Mouse (Mus musculus) testis, adult 2 months (tissue): ENCODE measurements around the gene Ccl8. TPM values are rescaled to one million over a fixed set of nuclear protein-coding genes. Genes with fewer than 3 reads are reported as not detected.
A peak's percentile ranks its signal among the peaks of the same experiment; 100 is the strongest.

Experiments used
- H3K27ac ChIP-seq: fragments of 200-500 bp; 2 replicates; pipeline ENCODE4 v1.5.1; 2012; ENCODE audit warnings: low read depth, low read length; ENCODE audit not compliant: control insufficient read depth, insufficient read depth
- H3K27me3 ChIP-seq: fragments of 200-500 bp; 2 replicates; pipeline ENCODE4 v1.6.1; 2012; ENCODE audit warnings: mild to moderate bottlenecking, low read length, moderate library complexity; ENCODE audit not compliant: control insufficient read depth, insufficient read depth
- H3K36me3 ChIP-seq: fragments of 200-500 bp; 2 replicates; pipeline ENCODE4 v1.6.1; 2012; ENCODE audit warnings: mild to moderate bottlenecking, low read length; ENCODE audit not compliant: control insufficient read depth, insufficient read depth
- H3K4me1 ChIP-seq: fragments of 200-500 bp; 2 replicates; pipeline ENCODE4 v1.6.1; 2012; ENCODE audit warnings: low read length; ENCODE audit not compliant: control insufficient read depth, insufficient read depth
- H3K4me3 ChIP-seq: fragments of 200-500 bp; 2 replicates; pipeline ENCODE4 v1.5.1; 2012; ENCODE audit warnings: low read depth, mild to moderate bottlenecking, low read length, moderate library complexity, mixed read lengths; ENCODE audit not compliant: control insufficient read depth
- CTCF ChIP-seq: fragments of 200-500 bp; IDR thresholded peaks from 2 replicates; pipeline ENCODE4 v1.5.1; 2012; ENCODE audit warnings: low read depth, mild to moderate bottlenecking, inconsistent platforms, low read length, moderate library complexity; ENCODE audit not compliant: control insufficient read depth, insufficient read depth, insufficient replicate concordance
- POLR2A ChIP-seq: fragments of 200-500 bp; IDR thresholded peaks from 2 replicates; pipeline ENCODE4 v1.6.1; 2012; ENCODE audit warnings: low read depth, mild to moderate bottlenecking, inconsistent platforms, low read length, moderate library complexity; ENCODE audit not compliant: control insufficient read depth
- polyA plus RNA-seq: library from polyadenylated mRNA; depleted of rRNA; stranded (reverse); fragments of >200 nt; gene quantifications from 2 replicates; pipeline ENCODE4 v1.2.3, GENCODE M21; 2012; rRNA removed

Ccl8 gene
- polyA plus RNA-seq, 1 experiment: 1.1 TPM

- Histone ChIP-seq H3K27me3 (no peaks in the 10 kb centered on the region), H3K4me3 (no peak overlapping the region), H3K36me3 (no peaks in the 10 kb centered on the region), H3K4me1 (no peaks in the 10 kb centered on the region), H3K27ac (no peak overlapping the region)
- TF ChIP-seq POLR2A: no peak
- no peak for TF ChIP-seq CTCF
These were observed 1.1 kb downstream of the Ccl8 start for GRCm38 (mm10) chr11:82116041-82116440.

DNA sequence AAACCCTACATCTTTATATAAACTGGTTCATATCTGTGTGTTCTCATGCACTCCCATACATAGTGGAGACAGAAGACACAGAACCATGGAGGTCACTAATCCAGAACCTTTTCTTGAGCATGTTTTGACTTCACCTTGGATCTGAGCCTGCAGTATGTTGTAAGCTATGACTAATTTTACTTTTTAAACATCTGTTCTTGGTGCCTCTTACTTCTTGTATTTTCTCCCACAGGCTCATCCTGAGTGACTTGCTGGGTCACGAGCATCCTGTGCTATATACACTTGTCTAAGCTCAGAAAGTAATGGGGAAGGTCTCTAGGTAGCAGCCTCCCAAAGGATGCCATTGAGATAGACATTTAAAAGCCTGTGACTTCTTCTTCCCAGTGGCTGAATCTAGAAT, 18.0 kb downstream of the Ccl8 start:
- no peak overlapping the region for H3K4me3 ChIP-seq
- H3K36me3 ChIP-seq: no peaks in the 10 kb centered on the region
- H3K4me1 ChIP-seq: no peaks in the 10 kb centered on the region
- no peak for TF ChIP-seq POLR2A
- TF ChIP-seq CTCF: no peak
- H3K27me3 ChIP-seq: no peaks in the 10 kb centered on the region
- H3K27ac ChIP-seq: no peak overlapping the region

DNA sequence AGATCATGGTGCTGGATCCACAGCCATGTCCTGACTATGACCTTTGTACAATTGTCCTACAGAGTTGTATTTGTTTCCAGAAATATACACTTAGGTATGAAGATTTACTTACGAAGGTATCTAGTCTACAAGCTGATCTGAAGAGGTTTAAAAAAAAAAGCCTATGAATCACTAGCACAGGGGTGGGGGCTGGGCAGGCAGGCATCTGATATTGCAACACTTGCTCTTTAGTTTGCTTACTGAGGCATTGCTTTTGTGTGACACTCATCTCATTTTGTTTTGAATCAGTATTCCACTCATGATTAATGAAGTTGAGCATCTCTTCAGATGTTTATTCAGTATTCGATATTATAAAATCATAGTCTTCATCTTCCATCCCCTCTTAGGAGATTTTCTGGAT, 21.2 kb downstream of the Ccl8 start:
- H3K4me3 ChIP-seq: no peak overlapping the region
- H3K36me3 ChIP-seq: no peaks in the 10 kb centered on the region
- no peaks in the 10 kb centered on the region for H3K27me3 ChIP-seq
- TF ChIP-seq CTCF (no peak), POLR2A (no peak)
- no peak overlapping the region for H3K27ac ChIP-seq
- no peaks in the 10 kb centered on the region for H3K4me1 ChIP-seq

DNA sequence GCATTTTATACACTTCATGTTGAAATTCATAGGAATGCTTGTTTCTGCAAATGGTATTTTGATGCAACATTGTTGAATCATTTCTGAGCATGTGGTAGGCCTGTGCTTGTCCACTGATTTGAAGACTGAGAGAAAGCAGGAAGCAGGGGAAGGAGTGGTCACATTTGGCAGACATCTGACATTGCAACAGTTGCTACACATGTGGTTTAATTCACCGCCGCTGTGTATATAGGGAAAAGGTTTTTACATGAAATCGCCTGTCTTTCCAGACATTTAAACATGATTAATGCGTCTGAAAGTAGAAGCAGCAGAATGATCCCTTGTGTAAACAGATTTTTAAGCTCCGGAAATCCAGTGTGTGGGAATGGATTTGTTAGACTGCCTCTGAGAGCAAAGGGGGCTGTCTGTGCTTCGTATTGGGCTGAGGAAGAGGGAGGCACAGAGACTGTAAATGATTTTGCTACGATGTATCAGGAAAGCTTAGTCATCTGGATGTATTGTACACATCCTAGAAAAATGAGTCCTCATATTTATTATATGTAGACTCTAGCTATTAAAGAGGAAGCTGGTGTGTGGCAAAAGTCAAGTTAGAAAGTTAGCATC, 24.6 kb downstream of the Ccl8 start:
- H3K27me3 ChIP-seq: no peaks in the 10 kb centered on the region
- no peak overlapping the region for H3K27ac ChIP-seq
- TF ChIP-seq CTCF (no peak), POLR2A (no peak)
- H3K4me3 ChIP-seq: no peak overlapping the region
- H3K36me3 ChIP-seq: no peaks in the 10 kb centered on the region
- no peaks in the 10 kb centered on the region for H3K4me1 ChIP-seq

GRCm38 (mm10) chr11:82159126-82159525, 44.1 kb downstream of the Ccl8 start:
- no peaks in the 10 kb centered on the region for H3K27me3 ChIP-seq
- no peak for TF ChIP-seq CTCF
- no peak for TF ChIP-seq POLR2A
- H3K4me1 ChIP-seq: peaks cover 5% of the 10 kb centered on the region
- no peak overlapping the region for H3K4me3 ChIP-seq
- no peaks in the 10 kb centered on the region for H3K36me3 ChIP-seq
- H3K27ac ChIP-seq: no peak overlapping the region

DNA sequence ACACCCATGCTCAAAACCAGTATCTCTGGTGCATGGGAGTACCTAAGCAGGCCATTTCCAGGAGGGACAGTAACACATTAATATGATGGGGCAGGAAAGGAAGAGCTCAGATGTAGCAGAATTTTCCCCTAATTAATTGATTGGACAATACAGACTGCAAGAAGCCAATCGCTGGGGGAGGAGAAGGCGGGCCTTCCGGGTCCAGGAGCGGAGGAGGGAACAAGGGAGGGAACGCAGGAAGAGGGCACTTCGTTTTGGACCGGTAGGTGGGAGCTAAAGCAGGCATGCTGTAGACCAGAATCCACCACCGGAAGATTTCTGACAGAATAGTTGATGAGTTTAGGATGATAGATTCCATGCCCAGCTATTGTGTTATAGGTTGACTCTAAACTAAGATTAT, 48.3 kb downstream of the Ccl8 start:
- TF ChIP-seq POLR2A (no peak), CTCF (no peak)
- peaks cover 5% of the 10 kb centered on the region for H3K4me1 ChIP-seq
- H3K36me3 ChIP-seq: no peaks in the 10 kb centered on the region
- peak overlapping the region; percentile 73 for H3K4me3 ChIP-seq
- no peaks in the 10 kb centered on the region for H3K27me3 ChIP-seq
- no peak overlapping the region for H3K27ac ChIP-seq

Other genes with a start within 250 kb of the Ccl8 start
- 0.41 and 0.58 TPM in 2 replicates for gene Asic2, start 146.7 kb upstream of the Ccl8 start, polyA plus RNA-seq
- gene Ccl2, start 79.6 kb upstream of the Ccl8 start, polyA plus RNA-seq: 0.13 and 0.15 TPM in 2 replicates
- gene Gm17268, start 76.6 kb upstream of the Ccl8 start, polyA plus RNA-seq: not detected in 2 replicates
- gene Ccl7, start 69.5 kb upstream of the Ccl8 start, polyA plus RNA-seq: not detected in 2 replicates
- 0.16 TPM in 1 of 2 replicates, not detected in the other for gene Ccl11, start 57.4 kb upstream of the Ccl8 start, polyA plus RNA-seq
- 0.25 and 0.99 TPM in 2 replicates for gene Ccl12, start 13.3 kb upstream of the Ccl8 start, polyA plus RNA-seq
- gene Ccl1, start 190.5 kb downstream of the Ccl8 start, polyA plus RNA-seq: 0.98 and 1.9 TPM in 2 replicates